Mouse (Mus musculus) liver, adult 2 months (tissue): ENCODE data around the gene 2010003K11Rik.

Experiments used
- CTCF ChIP-seq: fragments of 200-500 bp; IDR thresholded peaks from 2 replicates; pipeline ENCODE4 v1.5.1; 2011; ENCODE audit warnings: low read depth, low read length, control low read depth
- POLR2A ChIP-seq: fragments of 200-500 bp; IDR thresholded peaks from 2 replicates; pipeline ENCODE4 v1.6.1; 2011; ENCODE audit warnings: low read length, control low read depth; ENCODE audit not compliant: insufficient read depth; ENCODE audit errors: extremely low read depth

GRCm38 (mm10) chr19:4468363-4468762, 30.0 kb downstream of the 2010003K11Rik start:
- TF ChIP-seq CTCF (peak; percentile 75), POLR2A (no peak)
